Mouse (Mus musculus): ENCODE results near the gene Olfr1250. TPM values are rescaled to one million over a fixed set of nuclear protein-coding genes. Genes with fewer than 3 reads are reported as not detected.

Olfr1250 gene
- not detected for polyA plus RNA-seq (2014; fragmentation: Illumina TruSeq; extraction: RNeasy Lipid Tissue Mini Kit (QIAGEN cat#74804))

DNA sequence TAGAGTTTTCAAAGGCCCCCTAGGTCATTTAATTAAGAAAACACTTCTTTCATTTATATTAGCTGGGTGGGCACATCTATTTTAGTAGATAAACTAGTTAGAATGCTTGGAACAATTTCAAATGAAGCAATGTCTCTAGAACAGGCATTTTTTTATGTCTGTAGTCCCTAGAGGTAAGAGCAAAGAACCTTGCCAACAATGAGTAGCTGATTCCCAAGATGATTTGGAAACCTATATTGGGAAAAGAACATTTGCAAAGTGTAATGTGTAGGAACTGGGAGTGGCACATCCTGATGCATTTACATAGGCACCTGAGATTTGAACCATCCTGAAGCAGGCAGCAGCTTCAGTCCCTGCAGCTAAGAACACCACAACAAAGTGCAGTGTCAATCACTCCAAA is at the start of gene Olfr1250:
Gene Olfr1250, minus strand, starts transcription at position 101 of the 400 bp plus-strand sequence.

GRCm38 (mm10) chr2:89671836-89672235 is 10.6 kb upstream of the Olfr1250 start, which contains the start of gene Olfr1251:
Olfr1251 (minus strand) TSS chr2:89671936.

DNA sequence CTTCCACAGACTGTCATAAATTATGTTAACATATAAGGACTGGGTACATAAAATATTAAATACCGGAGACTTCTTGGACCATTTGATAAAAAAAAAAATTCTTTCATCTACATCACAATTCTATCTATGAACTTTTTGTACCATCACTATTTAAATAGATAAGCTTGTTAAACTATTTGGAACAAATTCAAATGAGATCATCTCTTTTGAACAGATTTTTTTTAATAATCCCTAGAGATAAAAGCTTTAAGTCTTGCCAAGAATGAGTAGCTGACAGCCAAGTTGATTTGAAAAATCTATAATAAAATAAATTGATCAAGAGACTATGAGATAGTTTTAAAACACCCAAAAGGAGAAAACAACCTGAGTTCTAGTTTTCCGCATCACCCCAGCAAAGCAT is 26.4 kb downstream of the Olfr1250 start, which contains the start of gene Olfr1249:
Gene Olfr1249, minus strand, starts transcription at position 101 of the 400 bp plus-strand sequence.

GRCm38 (mm10) chr2:89618145-89618544 is 43.1 kb downstream of the Olfr1250 start, which contains the start of gene Olfr1248:
Olfr1248 (minus strand) TSS chr2:89618245.

GRCm38 (mm10) chr2:89614030-89614429 is 47.2 kb downstream of the Olfr1250 start, which contains the start of gene Olfr1247:
Olfr1247 (minus strand) TSS chr2:89614130.

Other genes starting within 250 kb of the Olfr1250 start
- gene Olfr1239, start 241.1 kb downstream of the Olfr1250 start, polyA plus RNA-seq (2014; fragmentation: Illumina TruSeq; extraction: RNeasy Lipid Tissue Mini Kit (QIAGEN cat#74804)): not detected
- not detected for gene Olfr1240, start 218.5 kb downstream of the Olfr1250 start, polyA plus RNA-seq (2014; fragmentation: Illumina TruSeq; extraction: RNeasy Lipid Tissue Mini Kit (QIAGEN cat#74804))
- not detected for gene Olfr1241, start 174.3 kb downstream of the Olfr1250 start, polyA plus RNA-seq (2014; fragmentation: Illumina TruSeq; extraction: RNeasy Lipid Tissue Mini Kit (QIAGEN cat#74804))
- gene Olfr1242, start 163.1 kb downstream of the Olfr1250 start, polyA plus RNA-seq (2014; fragmentation: Illumina TruSeq; extraction: RNeasy Lipid Tissue Mini Kit (QIAGEN cat#74804)): not detected
- not detected for gene Olfr1243, start 130.0 kb downstream of the Olfr1250 start, polyA plus RNA-seq (2014; fragmentation: Illumina TruSeq; extraction: RNeasy Lipid Tissue Mini Kit (QIAGEN cat#74804))
- not detected for gene Olfr1245, start 83.0 kb downstream of the Olfr1250 start, polyA plus RNA-seq (2014; fragmentation: Illumina TruSeq; extraction: RNeasy Lipid Tissue Mini Kit (QIAGEN cat#74804))
- not detected for gene Olfr1246, start 68.3 kb downstream of the Olfr1250 start, polyA plus RNA-seq (2014; fragmentation: Illumina TruSeq; extraction: RNeasy Lipid Tissue Mini Kit (QIAGEN cat#74804))
- gene Olfr1247, start 47.3 kb downstream of the Olfr1250 start, polyA plus RNA-seq (2014; fragmentation: Illumina TruSeq; extraction: RNeasy Lipid Tissue Mini Kit (QIAGEN cat#74804)): not detected
- not detected for gene Olfr1248, start 43.2 kb downstream of the Olfr1250 start, polyA plus RNA-seq (2014; fragmentation: Illumina TruSeq; extraction: RNeasy Lipid Tissue Mini Kit (QIAGEN cat#74804))
- gene Olfr1249, start 26.5 kb downstream of the Olfr1250 start, polyA plus RNA-seq (2014; fragmentation: Illumina TruSeq; extraction: RNeasy Lipid Tissue Mini Kit (QIAGEN cat#74804)): not detected
- 1.1 TPM for gene Olfr1251, start 10.5 kb upstream of the Olfr1250 start, polyA plus RNA-seq (2014; fragmentation: Illumina TruSeq; extraction: RNeasy Lipid Tissue Mini Kit (QIAGEN cat#74804))
- not detected for gene Olfr1252, start 63.5 kb upstream of the Olfr1250 start, polyA plus RNA-seq (2014; fragmentation: Illumina TruSeq; extraction: RNeasy Lipid Tissue Mini Kit (QIAGEN cat#74804))
- gene Olfr1253, start 95.6 kb upstream of the Olfr1250 start, polyA plus RNA-seq (2014; fragmentation: Illumina TruSeq; extraction: RNeasy Lipid Tissue Mini Kit (QIAGEN cat#74804)): not detected
- gene Olfr1254, start 132.2 kb upstream of the Olfr1250 start, polyA plus RNA-seq (2014; fragmentation: Illumina TruSeq; extraction: RNeasy Lipid Tissue Mini Kit (QIAGEN cat#74804)): not detected
- not detected for gene Olfr1255, start 150.6 kb upstream of the Olfr1250 start, polyA plus RNA-seq (2014; fragmentation: Illumina TruSeq; extraction: RNeasy Lipid Tissue Mini Kit (QIAGEN cat#74804))
- gene Olfr1256, start 180.1 kb upstream of the Olfr1250 start, polyA plus RNA-seq (2014; fragmentation: Illumina TruSeq; extraction: RNeasy Lipid Tissue Mini Kit (QIAGEN cat#74804)): not detected
- gene Olfr48, start 186.7 kb upstream of the Olfr1250 start, polyA plus RNA-seq (2014; fragmentation: Illumina TruSeq; extraction: RNeasy Lipid Tissue Mini Kit (QIAGEN cat#74804)): not detected
- not detected for gene Olfr1257, start 217.0 kb upstream of the Olfr1250 start, polyA plus RNA-seq (2014; fragmentation: Illumina TruSeq; extraction: RNeasy Lipid Tissue Mini Kit (QIAGEN cat#74804))